Comparison of ENCODE assay signal across 18 mouse cellular contexts in genomic region chr8:111628894-111629501, GRCm38 (mm10). TPM values are rescaled to one million over a fixed set of nuclear protein-coding genes. Genes with fewer than 3 reads are reported as not detected.
DNase-seq lines count a peak whose midpoint lies in the region; ATAC-seq and TF ChIP-seq lines count a peak whose summit lies in the region.
"Had no signal": no experiment of that assay in that cellular context is flagged by ENCODE, and none has a peak within 500 bp of the region (broad histone marks: within the 10 kb centered on the region; RNA-seq: fewer than 3 reads in every experiment).

No protein-coding gene starts in this region.

- no peak overlapping the region for H3K4me2 ChIP-seq in hindbrain, embryonic 15.5 days
- no peak overlapping the region for H3K4me2 ChIP-seq in hindbrain, embryonic 11.5 days (replicated peaks; ENCODE audit: low read depth, low read length)
- H3K4me2 ChIP-seq in intestine, embryonic 16.5 days (ENCODE audit: low read depth, low read length): no peak overlapping the region

- peaks cover 6% of the 10 kb centered on the region for H3K4me1 ChIP-seq in hindbrain, embryonic 15.5 days (replicated peaks)
- H3K4me1 ChIP-seq in hindbrain, embryonic 11.5 days (replicated peaks; ENCODE audit: control insufficient read depth, insufficient read depth, low read length): no peaks in the 10 kb centered on the region
- peaks cover 12% of the 10 kb centered on the region for H3K4me1 ChIP-seq in ES-Bruce4 (ENCODE audit: control insufficient read depth, insufficient read depth, low read length)
- H3K4me1 ChIP-seq in intestine, embryonic 16.5 days (ENCODE audit: control insufficient read depth, insufficient read depth, low read length): peaks cover 16% of the 10 kb centered on the region
- H3K4me1 ChIP-seq: midbrain, embryonic 12.5 days had no signal

- H3K9me3 ChIP-seq in hindbrain, embryonic 15.5 days: no peaks in the 10 kb centered on the region
- H3K9me3 ChIP-seq in hindbrain, embryonic 11.5 days (ENCODE audit: control insufficient read depth, low read length): no peaks in the 10 kb centered on the region
- no peaks in the 10 kb centered on the region for H3K9me3 ChIP-seq in ES-Bruce4 (replicated peaks; ENCODE audit: control insufficient read depth, insufficient read depth, low read length, poor library complexity, severe bottlenecking)
- no peaks in the 10 kb centered on the region for H3K9me3 ChIP-seq in intestine, embryonic 16.5 days (ENCODE audit: control insufficient read depth, low read length)
- H3K9me3 ChIP-seq: forebrain, embryonic 15.5 days; heart, embryonic 15.5 days; limb, embryonic 15.5 days; midbrain, embryonic 12.5 days had no signal

- no peak overlapping the region for H3K27ac ChIP-seq in hindbrain, embryonic 15.5 days (replicated peaks)
- H3K27ac ChIP-seq in hindbrain, embryonic 11.5 days (ENCODE audit: low read depth, low read length): no peak overlapping the region
- H3K27ac ChIP-seq in ES-Bruce4 (ENCODE audit: insufficient read depth, low read length): no peak overlapping the region
- H3K27ac ChIP-seq in intestine, embryonic 16.5 days (ENCODE audit: low read length): no peak overlapping the region
- H3K27ac ChIP-seq: embryonic facial prominence, embryonic 10.5 days; forebrain, embryonic 15.5 days; heart, embryonic 15.5 days; hindbrain, embryonic 14.5 days; limb, embryonic 15.5 days; macrophage; midbrain, embryonic 12.5 days had no signal

- 89% methylated on average over 19 of the region's 19 CpGs for WGBS in hindbrain, embryonic 15.5 days
- 87% methylated on average over 19 of the region's 19 CpGs for WGBS in hindbrain, embryonic 11.5 days
- WGBS in intestine, embryonic 16.5 days: 86% methylated on average over 19 of the region's 19 CpGs

- peak; percentile 23 for DNase-seq in CD4-positive, CD25-positive, alpha-beta regulatory T cell, adult 2 months (ENCODE audit: low read depth, low spot score)
- DNase-seq in hindbrain, embryonic 11.5 days (ENCODE audit: low spot score): no peak
- peak; percentile 37 for DNase-seq in naive thymus-derived CD4-positive, alpha-beta T cell, adult 2 months (ENCODE audit: low read depth)
- no peak for DNase-seq in right cerebral cortex, adult 18-20 months
- DNase-seq: adrenal gland, postnatal 36 days; heart, adult 18-20 months; lung, adult 18-20 months had no signal

- no peak for ATAC-seq in CD4-positive, CD25-positive, alpha-beta regulatory T cell, adult 4 months
- no peak for ATAC-seq in hindbrain, embryonic 15.5 days (ENCODE audit: low FRiP score, low read depth)
- no peak for ATAC-seq in hindbrain, embryonic 11.5 days (ENCODE audit: low FRiP score)
- no peak for ATAC-seq in intestine, embryonic 16.5 days
- ATAC-seq: forebrain, embryonic 15.5 days had no signal

- 0 out of 2 replicates have a peak overlapping the region, but pooled peaks have one; percentile 27 for H3K9ac ChIP-seq in hindbrain, embryonic 15.5 days
- H3K9ac ChIP-seq in hindbrain, embryonic 11.5 days (ENCODE audit: low read depth, low read length): no peak overlapping the region
- peak overlapping the region; percentile 40 for H3K9ac ChIP-seq in ES-Bruce4 (ENCODE audit: low read depth, poor library complexity, severe bottlenecking)
- no peak overlapping the region for H3K9ac ChIP-seq in intestine, embryonic 16.5 days (ENCODE audit: low read depth, low read length)
- H3K9ac ChIP-seq: forebrain, embryonic 15.5 days; heart, embryonic 15.5 days; limb, embryonic 15.5 days had no signal

- no peaks in the 10 kb centered on the region; the same call in 1 of the 2 replicates for H3K36me3 ChIP-seq in hindbrain, embryonic 15.5 days
- no peaks in the 10 kb centered on the region for H3K36me3 ChIP-seq in hindbrain, embryonic 11.5 days (ENCODE audit: control insufficient read depth, insufficient read depth, low read length)
- H3K36me3 ChIP-seq in ES-Bruce4 (ENCODE audit: control insufficient read depth, insufficient read depth, low read length, poor library complexity, severe bottlenecking): no peaks in the 10 kb centered on the region
- no peaks in the 10 kb centered on the region for H3K36me3 ChIP-seq in intestine, embryonic 16.5 days (ENCODE audit: control insufficient read depth, insufficient read depth, low read length)
- H3K36me3 ChIP-seq: heart, embryonic 15.5 days had no signal

- H3K4me3 ChIP-seq in hindbrain, embryonic 15.5 days: no peak overlapping the region
- H3K4me3 ChIP-seq in hindbrain, embryonic 11.5 days (ENCODE audit: low read depth, low read length): no peak overlapping the region
- peak overlapping the region; percentile 53 for H3K4me3 ChIP-seq in ES-Bruce4 (ENCODE audit: low read depth, low read length)
- H3K4me3 ChIP-seq in intestine, embryonic 16.5 days (ENCODE audit: low read length): no peak overlapping the region
- H3K4me3 ChIP-seq: forebrain, embryonic 15.5 days had no signal

- TF ChIP-seq CTCF in ES-Bruce4 (IDR thresholded peaks at IDR 0.05; ENCODE audit: low read depth, low read length): no peak

- no peak for TF ChIP-seq EP300 in ES-Bruce4 (IDR thresholded peaks at IDR 0.05; ENCODE audit: insufficient read depth, low read depth, low read length)

- H3K27me3 ChIP-seq in hindbrain, embryonic 15.5 days: no peaks in the 10 kb centered on the region
- H3K27me3 ChIP-seq in hindbrain, embryonic 11.5 days (ENCODE audit: control insufficient read depth, insufficient read depth, low read length): no peaks in the 10 kb centered on the region
- no peaks in the 10 kb centered on the region for H3K27me3 ChIP-seq in ES-Bruce4 (ENCODE audit: control insufficient read depth, insufficient read depth, low read length, poor library complexity, severe bottlenecking)
- no peaks in the 10 kb centered on the region for H3K27me3 ChIP-seq in intestine, embryonic 16.5 days (replicated peaks; ENCODE audit: control insufficient read depth, insufficient read depth, low read length)
- H3K27me3 ChIP-seq: forebrain, embryonic 15.5 days; heart, embryonic 15.5 days; limb, embryonic 15.5 days; midbrain, embryonic 12.5 days had no signal

- no peak for TF ChIP-seq POLR2A in ES-Bruce4 (IDR thresholded peaks at IDR 0.05; ENCODE audit: insufficient read depth, low read length)

RNA-seq across cellular contexts. Expression of gene Ldhd, which starts 1.2 kb away (rescaled TPM):
- 1 to 10 TPM in 1 of 2 experiments, under 1 TPM in 1; 0.98 to 2.0 TPM for polyA plus RNA-seq in CD4-positive, CD25-positive, alpha-beta regulatory T cell, adult 4 months (2017; shearing (Covaris generic))
- 0.91 and 1.2 TPM in 2 replicates for polyA plus RNA-seq in hindbrain, embryonic 15.5 days (2015; fragmentation: Nextera tagmentation; extraction: Ambion mirVana)
- 0.08 and 0.25 TPM in 2 replicates for polyA plus RNA-seq in hindbrain, embryonic 11.5 days (2014; fragmentation: Nextera tagmentation; extraction: Ambion mirVana)
- polyA plus RNA-seq in ES-Bruce4 (2011; ENCODE audit: insufficient read depth, insufficient read length, low read depth, missing spikeins): 1.1 and 1.7 TPM in 2 replicates
- 2.7 and 3.5 TPM in 2 replicates for polyA plus RNA-seq in intestine, embryonic 16.5 days (2015; fragmentation: Nextera tagmentation; extraction: Ambion mirVana)

RNA-seq across cellular contexts. Expression of gene Zfp1, which starts 14.2 kb away (rescaled TPM):
- 10 to 100 TPM; 41.3 to 41.7 TPM for polyA plus RNA-seq in CD4-positive, CD25-positive, alpha-beta regulatory T cell, adult 4 months (2017; shearing (Covaris generic))
- polyA plus RNA-seq in hindbrain, embryonic 15.5 days (2015; fragmentation: Nextera tagmentation; extraction: Ambion mirVana): 25.1 and 25.9 TPM in 2 replicates
- polyA plus RNA-seq in hindbrain, embryonic 11.5 days (2014; fragmentation: Nextera tagmentation; extraction: Ambion mirVana): 24.5 and 25.1 TPM in 2 replicates
- 21.2 and 22.3 TPM in 2 replicates for polyA plus RNA-seq in ES-Bruce4 (2011; ENCODE audit: insufficient read depth, insufficient read length, low read depth, missing spikeins)
- 12.6 and 16.0 TPM in 2 replicates for polyA plus RNA-seq in intestine, embryonic 16.5 days (2015; fragmentation: Nextera tagmentation; extraction: Ambion mirVana)

Comparison
In these comparisons a context has a peak if more than half of its experiments do, and no peak if none do; other contexts are left out.
1. H3K9ac ChIP-seq: peak in hindbrain, embryonic 15.5 days (single experiment) and ES-Bruce4 (single experiment); none in hindbrain, embryonic 11.5 days (single experiment) and intestine, embryonic 16.5 days (single experiment).
2. DNase-seq: peak in CD4-positive, CD25-positive, alpha-beta regulatory T cell, adult 2 months (single experiment) and naive thymus-derived CD4-positive, alpha-beta T cell, adult 2 months (single experiment); none in hindbrain, embryonic 11.5 days (single experiment) and right cerebral cortex, adult 18-20 months (single experiment).